Mouse (Mus musculus): ENCODE results near the gene Ly6g.
"Not testable (repeated sequence)": the region's sequence is repeated elsewhere in the genome, so short reads cannot be mapped to it uniquely, and the experiment has no call there.

The Ly6g gene

DNA sequence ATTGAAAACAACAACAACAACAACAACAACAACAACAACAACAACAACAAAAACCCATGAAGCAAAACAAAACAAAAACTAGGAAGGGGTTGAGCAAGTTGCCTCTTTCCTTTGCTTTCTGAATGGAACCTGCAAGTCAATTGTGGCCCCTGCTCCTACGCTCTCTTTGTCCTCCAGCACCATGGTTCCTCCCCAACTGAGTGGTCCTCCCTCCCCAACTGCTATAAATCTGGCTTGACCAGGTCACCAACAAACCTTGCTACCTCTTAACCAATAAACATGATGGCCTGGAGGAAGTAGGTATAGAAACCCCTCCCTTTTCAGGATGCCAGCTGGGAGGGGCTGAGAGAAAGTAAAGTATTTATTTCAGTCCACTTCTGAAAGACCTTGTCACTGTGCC is at the start of gene Ly6g:
Ly6g (plus strand) TSS at position 301 of the 400 bp plus-strand sequence.
- no peak for DNase-seq

DNA sequence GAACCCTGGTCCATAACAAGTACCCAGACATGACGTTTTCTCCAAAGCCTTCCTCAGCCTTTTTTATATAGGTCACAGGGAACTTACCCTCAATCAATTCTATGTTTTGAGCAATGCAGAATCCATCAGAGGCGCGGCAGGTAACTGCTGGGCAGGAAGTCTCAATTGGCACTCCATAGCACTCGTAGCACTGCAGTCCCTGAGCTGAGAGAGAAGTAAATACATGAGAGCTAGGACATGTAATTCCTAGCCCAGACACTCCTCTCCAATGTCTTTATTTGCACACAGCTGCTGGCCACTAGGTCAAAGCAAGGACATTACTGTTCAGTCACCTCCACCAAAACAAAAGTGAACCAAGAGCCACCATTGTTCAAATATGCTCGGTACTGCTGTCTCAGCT is 44.6 kb upstream of the Ly6g start:
- DNase-seq = not testable (repeated sequence)

GRCm38 (mm10) chr15:75111861-75112630 is 43.0 kb upstream of the Ly6g start, which contains the start of gene Ly6c2:
Gene Ly6c2 (minus strand): TSS chr15:75111970.
- DNase-seq = not testable (repeated sequence)

DNA sequence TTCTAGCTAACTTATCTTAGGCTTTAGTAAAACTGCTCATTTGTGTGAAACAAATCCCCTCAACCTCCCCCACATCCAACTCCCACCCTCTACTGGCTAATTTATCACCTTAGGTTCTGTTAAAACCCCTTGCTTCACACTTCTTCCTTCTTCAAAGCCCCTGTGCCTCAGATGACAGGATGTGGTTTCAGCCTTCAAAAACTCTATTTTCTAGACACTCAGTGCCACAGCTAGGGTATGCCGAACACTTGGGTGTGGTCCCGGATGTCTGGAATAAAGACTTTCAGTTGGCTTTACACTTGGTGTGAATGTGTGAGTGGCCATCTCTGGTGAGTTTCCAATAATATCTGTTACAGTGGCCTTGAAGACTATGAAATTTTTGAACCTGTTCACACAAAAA is 38.5 kb upstream of the Ly6g start:
- no peak for DNase-seq

DNA sequence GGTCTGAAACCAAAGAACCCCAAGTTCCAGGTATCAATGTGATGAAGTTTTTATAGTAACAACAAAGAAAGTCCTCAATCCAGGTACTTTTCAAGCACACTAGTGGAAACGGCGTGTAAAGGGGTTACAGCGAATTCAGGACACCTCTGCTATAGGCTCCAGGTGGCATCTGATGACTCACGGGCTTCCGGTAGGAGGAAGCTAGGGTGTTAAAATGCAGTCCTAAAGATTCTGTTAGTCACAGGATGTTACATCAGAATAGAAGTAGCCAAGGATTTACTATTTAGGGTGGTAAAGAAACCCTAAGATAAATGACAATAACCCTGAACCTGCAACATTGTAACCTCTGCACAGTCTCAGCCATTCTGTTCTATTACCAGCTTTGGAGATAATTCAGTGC is 37.6 kb upstream of the Ly6g start:
- not testable (repeated sequence) for DNase-seq

- DNase-seq = peak; percentile 58
These were observed 36.3 kb upstream of the Ly6g start for GRCm38 (mm10) chr15:75118742-75119141.

DNA sequence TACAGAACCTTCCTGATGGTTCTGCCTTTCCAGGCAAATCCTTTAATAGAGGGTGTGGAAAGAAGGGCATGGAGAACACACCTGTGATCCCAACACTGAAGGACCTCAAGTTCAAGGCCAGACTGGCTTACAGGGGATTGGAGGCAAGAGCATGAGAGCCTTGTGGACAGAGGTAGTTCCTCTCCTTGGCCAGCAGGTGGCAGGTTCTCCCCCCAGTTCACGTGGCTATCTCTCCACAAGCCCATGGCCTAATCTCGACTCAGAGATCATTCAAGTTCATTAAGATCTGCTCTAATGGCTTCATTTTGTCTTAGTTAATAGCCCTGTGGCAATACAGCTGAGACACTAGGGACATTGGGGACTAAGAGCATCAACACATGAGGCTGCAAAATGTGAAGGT is 35.0 kb upstream of the Ly6g start:
- DNase-seq = peak; percentile 48

- not testable (repeated sequence) for DNase-seq
These were observed 22.7 kb upstream of the Ly6g start for GRCm38 (mm10) chr15:75132346-75132745.

- DNase-seq = not testable (repeated sequence)
These were observed 19.8 kb upstream of the Ly6g start for GRCm38 (mm10) chr15:75135090-75135783.

DNA sequence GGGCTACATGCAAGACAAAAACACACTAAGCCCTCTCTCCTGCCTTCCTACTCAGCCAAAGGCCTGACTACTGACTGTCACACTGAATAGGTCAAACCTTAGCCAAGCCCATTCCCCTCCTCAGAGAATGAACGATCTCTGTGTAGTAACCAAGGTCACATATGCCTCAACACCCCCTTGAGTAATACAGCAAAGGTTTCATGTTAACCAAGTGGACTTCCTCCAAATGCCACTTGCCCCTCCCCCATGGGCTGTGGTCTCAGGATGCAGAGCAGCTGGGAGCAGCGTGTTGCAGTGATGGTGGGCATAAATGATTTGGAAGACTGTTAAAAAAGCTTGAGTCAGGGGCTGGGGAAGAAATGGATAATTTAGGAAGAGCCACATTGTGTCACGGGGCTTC is 17.3 kb upstream of the Ly6g start:
- not testable (repeated sequence) for DNase-seq

GRCm38 (mm10) chr15:75141812-75142360 is 13.2 kb upstream of the Ly6g start:
- peak; percentile 29 for DNase-seq

DNA sequence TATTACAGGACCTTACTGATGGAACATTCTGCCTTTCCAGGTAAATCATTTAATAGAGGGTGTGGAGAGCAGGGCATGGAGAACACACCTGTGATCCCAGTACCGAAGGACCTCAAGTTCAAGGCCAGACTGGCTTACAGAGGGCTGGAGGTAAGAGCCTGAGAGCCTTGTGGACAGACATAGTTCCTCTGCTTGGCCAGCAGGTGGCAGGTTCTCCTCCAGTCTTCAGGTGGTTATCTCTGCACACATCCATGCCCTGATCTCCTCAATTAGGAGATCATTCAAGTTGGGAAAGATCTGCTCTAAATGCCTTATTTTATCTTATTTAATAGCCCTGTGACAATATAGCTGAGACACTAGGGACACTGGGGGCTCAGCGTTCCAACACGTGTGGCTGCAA is 11.3 kb upstream of the Ly6g start:
- DNase-seq = peak; percentile 5

DNA sequence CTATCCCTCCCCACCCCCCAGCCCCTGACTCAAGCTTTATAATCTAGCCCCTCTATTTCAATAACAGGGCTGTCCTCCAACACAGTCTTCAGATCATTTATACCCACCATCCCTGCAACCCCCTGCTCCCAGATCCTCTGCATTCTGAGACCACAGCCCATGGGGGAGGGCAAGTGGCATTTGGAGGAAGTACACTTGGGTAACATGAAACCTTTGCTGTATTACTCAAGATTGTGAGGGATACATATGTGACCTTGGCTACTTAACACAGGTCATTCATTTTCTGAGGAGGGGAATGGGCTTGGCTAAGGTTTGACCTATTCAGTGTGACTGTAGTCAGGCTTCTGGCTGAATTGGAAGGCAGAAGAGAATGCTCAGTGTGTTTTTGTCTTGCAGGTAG is 2.0 kb upstream of the Ly6g start:
- no peak for DNase-seq

DNA sequence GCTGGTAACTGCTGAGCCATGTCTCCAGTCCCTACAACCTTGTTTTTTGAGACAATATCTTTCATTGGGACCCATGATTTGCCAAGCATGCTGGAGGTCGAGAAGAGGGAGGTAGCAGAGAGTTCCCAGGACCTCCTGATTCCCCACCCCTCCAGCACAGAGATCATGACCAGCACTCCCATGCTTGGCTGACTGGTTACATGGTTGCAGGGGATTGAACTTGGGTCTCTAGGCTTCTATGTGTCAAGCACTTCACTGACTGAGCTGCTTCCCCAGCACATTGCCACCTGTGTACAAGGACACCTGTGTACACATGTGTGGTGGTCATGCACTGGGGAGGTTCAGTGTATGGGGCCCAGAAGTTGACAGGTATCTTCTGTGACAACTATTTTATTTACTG is 2.6 kb downstream of the Ly6g start:
- no peak for DNase-seq

DNA sequence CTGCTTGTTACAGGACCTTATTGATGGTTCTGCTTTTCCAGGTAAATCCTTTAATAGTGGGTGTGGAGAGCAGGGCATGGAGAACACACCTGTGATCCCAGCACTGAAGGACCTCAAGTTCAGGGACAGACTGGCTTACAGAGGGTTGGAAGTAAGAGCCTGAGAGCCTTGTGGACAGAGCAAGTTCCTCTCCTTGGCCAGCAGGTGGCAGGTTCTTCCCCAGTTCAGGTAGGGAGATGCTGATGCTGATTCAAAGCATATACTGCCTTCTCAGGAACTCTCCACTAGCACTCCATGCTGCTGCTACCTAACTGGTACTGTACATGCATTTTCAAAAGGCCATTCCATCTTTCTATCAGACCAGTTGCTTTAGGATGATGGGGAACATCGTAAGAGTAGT is 20.5 kb downstream of the Ly6g start:
- DNase-seq = peak; percentile 50

- no peak for DNase-seq
These were observed 31.3 kb downstream of the Ly6g start for GRCm38 (mm10) chr15:75186291-75186690.

DNA sequence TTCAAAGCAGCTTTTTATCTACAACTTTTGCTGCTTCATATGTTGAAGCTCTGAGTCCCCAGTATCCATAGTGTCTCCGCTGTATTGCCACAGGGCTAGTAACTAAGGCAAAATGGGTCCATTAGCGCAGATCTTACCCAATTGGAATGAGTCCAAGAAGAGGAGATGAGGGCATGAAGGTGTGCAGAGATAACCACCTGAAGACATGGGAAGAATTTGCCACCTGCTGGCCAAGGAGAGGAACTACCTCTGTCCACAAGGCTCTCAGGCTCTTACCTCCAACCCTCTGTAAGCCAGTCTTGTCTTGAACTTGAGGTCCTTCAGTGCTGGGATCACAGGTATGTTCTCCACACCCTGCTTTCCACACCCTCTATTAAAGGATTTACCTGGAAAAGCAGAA is 34.1 kb downstream of the Ly6g start:
- peak; percentile 33 for DNase-seq

DNA sequence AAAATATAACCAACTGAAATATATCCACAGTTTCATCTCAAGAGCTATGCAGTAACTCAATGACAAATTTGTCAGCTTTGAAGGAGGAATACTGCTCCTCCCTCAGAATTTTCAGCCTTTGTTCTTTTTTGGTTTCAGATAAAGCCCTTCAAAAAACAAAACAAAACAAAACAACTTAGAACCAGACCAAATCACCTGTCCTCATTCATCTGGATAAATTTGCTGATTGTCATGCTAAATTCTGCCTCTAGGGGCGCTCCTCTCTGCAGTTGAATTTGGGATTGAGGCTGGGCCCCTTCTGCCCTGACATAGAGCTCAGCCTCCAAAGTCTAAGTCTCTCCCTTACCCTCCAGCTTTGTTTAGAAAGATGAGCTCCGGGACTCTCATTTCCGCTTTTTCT is 35.5 kb downstream of the Ly6g start:
- not testable (repeated sequence) for DNase-seq

Measured in retina, postnatal 1 day (tissue).